ENCODE assay signal across 8 mouse cellular contexts in the genomic region with DNA sequence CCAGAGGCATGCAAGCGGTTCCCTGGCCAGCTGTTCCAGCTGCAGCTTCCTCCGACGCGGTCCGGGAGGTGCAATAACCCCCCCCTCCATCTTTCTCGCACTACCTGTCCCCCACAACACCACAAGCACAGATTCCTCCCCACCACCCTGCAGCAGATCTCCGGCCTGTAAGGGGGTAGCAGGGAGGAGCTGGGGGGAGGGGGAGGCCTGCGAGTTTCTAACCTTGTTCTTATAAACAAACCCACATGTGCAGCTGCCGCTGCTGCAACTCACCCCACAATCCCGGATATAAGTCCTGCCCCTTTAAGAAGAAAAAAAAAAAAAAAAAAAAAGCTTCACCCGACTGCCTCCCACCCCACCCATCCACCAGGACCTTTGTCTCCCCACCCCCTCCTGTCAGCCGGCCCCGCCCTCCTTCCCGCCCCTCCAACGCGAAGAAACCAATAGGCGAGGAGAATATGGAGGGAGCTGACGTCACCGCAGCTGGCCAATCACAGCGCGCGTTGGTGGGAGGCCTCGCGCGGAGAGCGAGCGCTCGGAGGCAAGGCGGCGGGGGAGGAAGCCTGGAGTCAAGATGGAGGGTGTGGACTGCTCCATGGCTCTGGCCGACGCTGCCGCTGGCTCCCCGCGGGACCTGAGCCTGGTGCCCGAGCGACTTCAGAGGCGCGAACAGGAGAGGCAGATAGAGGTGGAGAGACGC. TPM values are rescaled to one million over a fixed set of nuclear protein-coding genes. Genes with fewer than 3 reads are reported as not detected.
DNase-seq lines count a peak whose midpoint lies in the region; ATAC-seq lines count a peak whose summit lies in the region.

A gene (plus strand): TSS at position 569 of the 700 bp plus-strand sequence.

- peak within 1 kb of the TSS; percentile 86 for H3K4me3 ChIP-seq in lung, embryonic 16.5 days (ENCODE audit: low read length)

- no peaks in the 10 kb centered on the region for H3K9me3 ChIP-seq in lung, embryonic 16.5 days (ENCODE audit: control insufficient read depth, low read length)

- DNase-seq in MEL-GATA-1-ER (ENCODE audit: extremely low read depth, low read depth), result peak; percentile 89
- peak; percentile 94 for DNase-seq in cerebellum, adult 8-10 months
- peak; percentile 98 for DNase-seq in forelimb bud, embryonic 11.5 days (ENCODE audit: low read depth, low spot score)
- DNase-seq in layer of hippocampus, adult 9-10 months (ENCODE audit: low spot score), result peak; percentile 92
- DNase-seq in ovary, postnatal 10 days (ENCODE audit: low spot score), result peak; percentile 91
- peak; percentile 96 for DNase-seq in thymus, postnatal 10 days (ENCODE audit: low spot score in 2 of 2)

- ATAC-seq in hematopoietic stem cell, adult 5-6 weeks (replicated peaks in 1 of 2; ENCODE audit: insufficient read depth in 1 of 2, low FRiP score in 2 of 2, low TSS enrichment in 1 of 2, low read depth in 1 of 2, poor library complexity in 2 of 2, severe bottlenecking in 2 of 2), result peak; percentile 96
- ATAC-seq in lung, embryonic 16.5 days (ENCODE audit: low read depth), result peak; percentile 95

- peak within 1 kb of the TSS; percentile 96 for H3K27ac ChIP-seq in lung, embryonic 16.5 days (ENCODE audit: low read length)

- H3K9ac ChIP-seq in lung, embryonic 16.5 days (ENCODE audit: low read length), result peak within 1 kb of the TSS; percentile 89

- H3K36me3 ChIP-seq in lung, embryonic 16.5 days (ENCODE audit: control insufficient read depth, insufficient read depth, low read length), result peaks cover 6% of the 10 kb centered on the region

- WGBS in lung, embryonic 16.5 days, result under 1% methylated on average over 38 of the region's 40 CpGs

- H3K4me2 ChIP-seq in lung, embryonic 16.5 days (ENCODE audit: low read depth, low read length), result peak within 1 kb of the TSS; percentile 91

- H3K27me3 ChIP-seq in lung, embryonic 16.5 days (ENCODE audit: control insufficient read depth, insufficient read depth, low read depth, low read length), result no peaks in the 10 kb centered on the region

- H3K4me1 ChIP-seq in lung, embryonic 16.5 days (replicated peaks; ENCODE audit: control insufficient read depth, insufficient read depth, low read length), result peaks cover 28% of the 10 kb centered on the region

RNA-seq across cellular contexts. Expression of the gene that starts here (rescaled TPM):
- total RNA-seq in hematopoietic stem cell, adult 5-6 weeks (2017), result 13.5 and 14.6 TPM in 2 replicates
- polyA plus RNA-seq in lung, embryonic 16.5 days (2015; fragmentation: Nextera tagmentation; extraction: Ambion mirVana), result 38.6 and 40.8 TPM in 2 replicates

Comparison
In these comparisons a context has a peak if more than half of its experiments do, and no peak if none do; other contexts are left out.
1. Peak in every context shown above with its lines: DNase-seq, ATAC-seq, H3K4me3 ChIP-seq and H3K27ac ChIP-seq.